Mouse (Mus musculus) hindbrain, embryonic 12.5 days (tissue): ENCODE measurements around the gene Gm26657. TPM values are rescaled to one million over a fixed set of nuclear protein-coding genes. Genes with fewer than 3 reads are reported as not detected.

Source experiments
- ATAC-seq: fragments of 200-750 bp; cut with Nextera tagmentation; 2 replicates; pipeline ENCODE4 v1.8.0; 2017; ENCODE audit warnings: moderate TSS enrichment; ENCODE audit not compliant: low FRiP score
- H3K27ac ChIP-seq: fragments of 300-500 bp; sonication (generic); 2 replicates; pipeline ENCODE4 v1.5.1; 2016; ENCODE audit warnings: mild to moderate bottlenecking
- H3K27me3 ChIP-seq: fragments of 300-500 bp; sonication (generic); 2 replicates; pipeline ENCODE4 v1.6.1; 2016; ENCODE audit warnings: mild to moderate bottlenecking
- H3K36me3 ChIP-seq: fragments of 300-500 bp; sonication (generic); 2 replicates; pipeline ENCODE4 v1.6.1; 2016; ENCODE audit warnings: mild to moderate bottlenecking
- H3K4me1 ChIP-seq: fragments of 300-500 bp; sonication (generic); 2 replicates; pipeline ENCODE4 v1.6.1; 2016
- H3K4me2 ChIP-seq: fragments of 300-500 bp; sonication (generic); replicated peaks from 2 replicates; pipeline ENCODE4 v1.6.1; 2016; ENCODE audit warnings: mild to moderate bottlenecking
- H3K4me3 ChIP-seq: fragments of 300-500 bp; sonication (generic); 2 replicates; pipeline ENCODE4 v1.5.1; 2016; ENCODE audit warnings: mild to moderate bottlenecking
- H3K9ac ChIP-seq: fragments of 300-500 bp; sonication (generic); 2 replicates; pipeline ENCODE4 v1.6.1; 2016; ENCODE audit warnings: mild to moderate bottlenecking, moderate library complexity
- H3K9me3 ChIP-seq: fragments of 300-500 bp; sonication (generic); replicated peaks from 2 replicates; pipeline ENCODE4 v1.6.1; 2016; ENCODE audit warnings: mild to moderate bottlenecking
- WGBS: fragments of 180-500 bp; shearing (Covaris S2); methylation state at CpG from one replicate; pipeline ENCODE4 v1.1.7; 2016; 5-methylcytosine and 5-hydroxymethylcytosine counted together
- polyA plus RNA-seq: library from polyadenylated mRNA; unstranded; fragments of >200 nt; fragmentation: Nextera tagmentation; extraction: Ambion mirVana; gene quantifications from 2 replicates; pipeline ENCODE4 v1.2.1, GENCODE M21; 2016

Gene Gm26657
- polyA plus RNA-seq, 1 experiment from 2014 or later = not detected

- Histone ChIP-seq H3K4me3 (no peak overlapping the region), H3K36me3 (peaks cover 92% of the 10 kb centered on the region), H3K27ac (no peak overlapping the region), H3K9ac (no peak overlapping the region), H3K9me3 (no peaks in the 10 kb centered on the region), H3K27me3 (no peaks in the 10 kb centered on the region), H3K4me2 (no peak overlapping the region), H3K4me1 (no peaks in the 10 kb centered on the region)
- WGBS = 75% methylated on average over 1 of the region's 1 CpGs
- ATAC-seq = no peak
Observed at GRCm38 (mm10) chr4:56771065-56771464, 31.2 kb downstream of the Gm26657 start.

Other genes starting within 250 kb of the Gm26657 start
- gene Actl7b, start 1.4 kb downstream of the Gm26657 start, polyA plus RNA-seq = not detected in 2 replicates
- not detected in 2 replicates for gene Actl7a, start 3.3 kb downstream of the Gm26657 start, polyA plus RNA-seq
- 73.9 and 84.9 TPM in 2 replicates for gene Elp1, start 62.3 kb downstream of the Gm26657 start, polyA plus RNA-seq
- 22.2 and 24.1 TPM in 2 replicates for gene Fam206a, start 62.3 kb downstream of the Gm26657 start, polyA plus RNA-seq
- 23.4 and 23.7 TPM in 2 replicates for gene Ctnnal1, start 125.1 kb downstream of the Gm26657 start, polyA plus RNA-seq
- gene Tmem245, start 207.4 kb downstream of the Gm26657 start, polyA plus RNA-seq = 10.4 and 11.6 TPM in 2 replicates